Mouse (Mus musculus): ENCODE measurements around the gene Pnp2.

- TF ChIP-seq POLR2A (IDR thresholded peaks at IDR 0.05; ENCODE audit: insufficient read length, low read depth): no peak
- TF ChIP-seq E2F4 (IDR thresholded peaks at IDR 0.05; ENCODE audit: insufficient read depth): no peak
- no peak for TF ChIP-seq USF1 (IDR thresholded peaks at IDR 0.05; ENCODE audit: low read depth)
- no peak for TF ChIP-seq POLR2AphosphoS2 (IDR thresholded peaks at IDR 0.05; ENCODE audit: insufficient read length, low read depth)
Observed at GRCm38 (mm10) chr14:50975001-50975400, 19.2 kb downstream of the Pnp2 start.

All from myocyte (in vitro differentiated cells).